Mouse (Mus musculus) hindbrain, embryonic 12.5 days (tissue): ENCODE data around the gene Lrrc63. TPM values are rescaled to one million over a fixed set of nuclear protein-coding genes. Genes with fewer than 3 reads are reported as not detected.
A peak's percentile ranks its signal among the peaks of the same experiment; 100 is the strongest.

Experiments used
- ATAC-seq: fragments of 200-750 bp; cut with Nextera tagmentation; 2 replicates; pipeline ENCODE4 v1.8.0; 2017; ENCODE audit warnings: moderate TSS enrichment; ENCODE audit not compliant: low FRiP score
- H3K27ac ChIP-seq: fragments of 300-500 bp; sonication (generic); 2 replicates; pipeline ENCODE4 v1.5.1; 2016; ENCODE audit warnings: mild to moderate bottlenecking
- H3K27me3 ChIP-seq: fragments of 300-500 bp; sonication (generic); 2 replicates; pipeline ENCODE4 v1.6.1; 2016; ENCODE audit warnings: mild to moderate bottlenecking
- H3K36me3 ChIP-seq: fragments of 300-500 bp; sonication (generic); 2 replicates; pipeline ENCODE4 v1.6.1; 2016; ENCODE audit warnings: mild to moderate bottlenecking
- H3K4me1 ChIP-seq: fragments of 300-500 bp; sonication (generic); 2 replicates; pipeline ENCODE4 v1.6.1; 2016
- H3K4me2 ChIP-seq: fragments of 300-500 bp; sonication (generic); replicated peaks from 2 replicates; pipeline ENCODE4 v1.6.1; 2016; ENCODE audit warnings: mild to moderate bottlenecking
- H3K4me3 ChIP-seq: fragments of 300-500 bp; sonication (generic); 2 replicates; pipeline ENCODE4 v1.5.1; 2016; ENCODE audit warnings: mild to moderate bottlenecking
- H3K9ac ChIP-seq: fragments of 300-500 bp; sonication (generic); 2 replicates; pipeline ENCODE4 v1.6.1; 2016; ENCODE audit warnings: mild to moderate bottlenecking, moderate library complexity
- H3K9me3 ChIP-seq: fragments of 300-500 bp; sonication (generic); replicated peaks from 2 replicates; pipeline ENCODE4 v1.6.1; 2016; ENCODE audit warnings: mild to moderate bottlenecking
- WGBS: fragments of 180-500 bp; shearing (Covaris S2); methylation state at CpG from one replicate; pipeline ENCODE4 v1.1.7; 2016; 5-methylcytosine and 5-hydroxymethylcytosine counted together
- polyA plus RNA-seq: library from polyadenylated mRNA; unstranded; fragments of >200 nt; fragmentation: Nextera tagmentation; extraction: Ambion mirVana; gene quantifications from 2 replicates; pipeline ENCODE4 v1.2.1, GENCODE M21; 2016

Gene Lrrc63
- 0.08 and 0.17 TPM in 2 replicates for polyA plus RNA-seq

DNA sequence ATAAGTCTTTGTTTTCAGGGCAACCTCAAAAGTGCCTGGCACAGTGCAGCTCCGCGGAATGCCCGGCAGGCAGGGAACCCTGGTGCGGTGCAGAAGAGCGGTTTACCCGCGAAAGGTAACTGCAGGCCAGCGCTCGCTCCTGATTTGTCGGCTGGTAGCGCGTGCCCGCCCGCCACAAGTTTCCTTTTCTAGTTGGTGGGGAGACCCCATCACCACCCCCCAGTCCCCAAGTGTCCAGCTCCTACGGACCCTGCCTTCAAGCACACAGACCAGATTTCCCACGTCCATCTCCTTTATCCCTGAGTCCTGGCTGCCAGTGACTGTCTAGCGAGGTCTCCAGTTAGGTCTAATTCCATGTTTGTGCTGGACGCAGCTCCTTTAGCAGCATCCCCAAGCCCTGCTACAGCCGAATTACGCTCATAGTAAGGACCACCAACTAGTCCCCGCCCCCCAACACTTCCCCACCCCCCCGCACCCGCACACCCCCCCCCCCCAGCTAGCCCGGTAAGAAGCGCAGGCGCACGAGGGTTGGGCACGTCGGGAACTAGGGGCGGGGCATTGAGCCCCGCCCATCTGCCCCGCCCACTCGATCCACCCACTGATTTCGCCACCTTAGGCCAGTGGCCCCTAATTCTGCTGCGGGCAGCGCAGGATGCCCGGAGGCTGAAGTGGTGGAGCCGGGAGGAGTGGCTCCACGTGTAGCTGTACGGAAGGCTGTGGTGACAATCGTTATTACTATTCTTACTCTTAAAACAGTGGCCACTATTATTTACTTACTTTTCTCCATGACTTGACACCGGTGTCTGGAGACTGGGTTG, at the start of gene Lrrc63, which contains the start of gene Lcp1:
Lrrc63 (minus strand) TSS at position 381 of the 818 bp plus-strand sequence.
Lcp1 (plus strand) TSS at position 601 of the 818 bp plus-strand sequence.
- H3K4me1 ChIP-seq, result 0 out of 2 replicates have a peak, but pooled peaks cover 2% of the 10 kb centered on the region
- H3K36me3 ChIP-seq, result no peaks in the 10 kb centered on the region
- H3K27me3 ChIP-seq, result peaks cover 5% of the 10 kb centered on the region; the same call in 1 of the 2 replicates
- peak; percentile 94 for ATAC-seq
- H3K9me3 ChIP-seq, result no peaks in the 10 kb centered on the region
- H3K27ac ChIP-seq, result peak within 1 kb of the TSS; percentile 60
- peak within 1 kb of the TSS; percentile 60 for H3K9ac ChIP-seq
- peak within 1 kb of the TSS; percentile 60 for H3K4me3 ChIP-seq
- H3K4me2 ChIP-seq, result peak within 1 kb of the TSS; percentile 83
- 1% methylated on average over 32 of the region's 42 CpGs for WGBS

DNA sequence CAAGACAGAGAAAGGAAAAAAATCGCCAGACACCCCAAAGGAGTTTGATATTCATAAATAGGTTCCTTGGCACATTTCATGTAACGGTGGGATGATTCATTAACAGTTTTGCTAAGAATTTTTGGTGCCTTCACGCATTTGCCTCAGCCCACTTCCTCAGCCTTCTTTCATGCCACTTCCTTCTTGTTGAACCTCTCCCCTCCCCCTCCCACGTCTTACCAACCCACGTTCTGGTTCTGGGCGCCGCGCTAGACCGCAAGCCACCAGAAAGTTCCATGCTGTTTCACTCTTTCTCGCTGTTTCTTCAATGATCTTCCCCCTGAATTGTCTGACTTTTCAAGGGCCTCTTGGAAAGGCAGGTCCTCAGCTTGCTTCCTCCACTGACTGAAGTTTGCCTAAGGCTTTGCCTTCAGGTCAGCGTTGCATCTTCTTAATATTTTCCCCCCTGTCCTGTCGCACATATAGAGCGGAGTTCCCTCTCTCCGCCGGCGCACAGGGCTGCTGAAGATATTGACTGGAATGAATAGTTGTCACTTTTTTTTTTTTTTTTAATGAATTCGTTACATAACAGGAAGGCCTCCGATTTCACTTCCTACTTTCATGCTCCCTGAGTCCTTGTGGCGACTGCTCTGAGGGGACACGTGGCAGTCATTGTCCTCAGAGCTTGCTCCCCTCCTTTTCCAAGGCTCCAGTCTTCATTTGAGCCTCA, 48.7 kb upstream of the Lrrc63 start:
- Histone ChIP-seq H3K27ac (no peak overlapping the region), H3K9ac (no peak overlapping the region), H3K9me3 (no peaks in the 10 kb centered on the region), H3K27me3 (no peaks in the 10 kb centered on the region), H3K4me2 (no peak overlapping the region), H3K4me1 (no peaks in the 10 kb centered on the region), H3K4me3 (no peak overlapping the region), H3K36me3 (no peaks in the 10 kb centered on the region)
- ATAC-seq, result no peak
- 87% methylated on average over 20 of the region's 20 CpGs for WGBS

DNA sequence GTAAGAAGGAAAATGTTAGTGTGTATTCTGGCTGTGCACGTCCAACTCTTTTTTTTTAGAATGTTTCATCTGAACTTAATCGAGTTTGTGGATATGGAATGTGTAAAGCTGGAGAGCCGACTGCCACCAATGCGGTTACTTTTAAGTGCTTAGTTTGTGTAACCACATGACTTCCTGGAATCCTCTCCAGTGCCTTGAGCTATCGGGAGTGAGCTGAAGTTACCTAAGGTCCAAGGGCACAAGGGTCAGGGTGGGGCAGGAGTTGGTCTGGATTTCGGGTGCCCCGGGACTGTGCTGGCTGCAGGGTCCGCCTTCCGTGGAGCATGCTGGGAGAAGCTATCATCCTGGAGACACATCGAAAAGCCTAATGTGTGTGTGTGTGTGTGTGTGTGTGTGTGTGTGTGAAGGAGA, 48.1 kb upstream of the Lrrc63 start:
- Histone ChIP-seq H3K36me3 (no peaks in the 10 kb centered on the region), H3K9me3 (no peaks in the 10 kb centered on the region), H3K27ac (no peak overlapping the region), H3K9ac (no peak overlapping the region), H3K4me1 (no peaks in the 10 kb centered on the region), H3K27me3 (no peaks in the 10 kb centered on the region), H3K4me3 (no peak overlapping the region), H3K4me2 (no peak overlapping the region)
- WGBS, result 83% methylated on average over 10 of the region's 10 CpGs
- ATAC-seq, result no peak

DNA sequence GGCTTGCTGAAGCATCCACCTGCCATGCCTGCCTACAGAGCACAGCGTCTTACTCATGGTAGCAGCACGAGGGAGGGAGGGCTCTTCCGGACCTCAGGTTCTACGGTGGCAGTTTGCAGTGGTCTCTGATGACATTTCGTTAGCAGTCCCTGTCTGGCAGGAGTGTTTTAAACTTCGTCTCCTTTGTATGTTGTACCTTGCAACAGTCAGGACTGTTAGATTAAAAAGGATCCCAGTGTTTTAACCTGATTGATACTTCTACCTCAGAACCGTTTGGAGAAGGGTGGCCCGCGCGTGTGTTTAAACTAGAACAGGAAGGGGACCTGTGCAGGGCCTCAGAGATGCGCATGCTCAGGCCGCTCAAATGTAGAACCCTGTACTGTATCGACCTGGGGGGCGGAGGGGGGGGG, 47.7 kb upstream of the Lrrc63 start:
- Histone ChIP-seq H3K27me3 (no peaks in the 10 kb centered on the region), H3K4me2 (no peak overlapping the region), H3K9ac (no peak overlapping the region), H3K36me3 (no peaks in the 10 kb centered on the region), H3K4me3 (no peak overlapping the region), H3K27ac (no peak overlapping the region), H3K9me3 (no peaks in the 10 kb centered on the region), H3K4me1 (no peaks in the 10 kb centered on the region)
- WGBS, result 82% methylated on average over 14 of the region's 14 CpGs
- no peak for ATAC-seq

GRCm38 (mm10) chr14:75177400-75177799, 46.7 kb upstream of the Lrrc63 start:
- no peak overlapping the region for H3K27ac ChIP-seq
- H3K4me2 ChIP-seq, result no peak overlapping the region
- 67% methylated on average over 3 of the region's 3 CpGs for WGBS
- H3K36me3 ChIP-seq, result no peaks in the 10 kb centered on the region
- no peaks in the 10 kb centered on the region for H3K27me3 ChIP-seq
- H3K4me3 ChIP-seq, result no peak overlapping the region
- H3K9me3 ChIP-seq, result no peaks in the 10 kb centered on the region
- ATAC-seq, result no peak
- H3K4me1 ChIP-seq, result no peaks in the 10 kb centered on the region
- no peak overlapping the region for H3K9ac ChIP-seq

DNA sequence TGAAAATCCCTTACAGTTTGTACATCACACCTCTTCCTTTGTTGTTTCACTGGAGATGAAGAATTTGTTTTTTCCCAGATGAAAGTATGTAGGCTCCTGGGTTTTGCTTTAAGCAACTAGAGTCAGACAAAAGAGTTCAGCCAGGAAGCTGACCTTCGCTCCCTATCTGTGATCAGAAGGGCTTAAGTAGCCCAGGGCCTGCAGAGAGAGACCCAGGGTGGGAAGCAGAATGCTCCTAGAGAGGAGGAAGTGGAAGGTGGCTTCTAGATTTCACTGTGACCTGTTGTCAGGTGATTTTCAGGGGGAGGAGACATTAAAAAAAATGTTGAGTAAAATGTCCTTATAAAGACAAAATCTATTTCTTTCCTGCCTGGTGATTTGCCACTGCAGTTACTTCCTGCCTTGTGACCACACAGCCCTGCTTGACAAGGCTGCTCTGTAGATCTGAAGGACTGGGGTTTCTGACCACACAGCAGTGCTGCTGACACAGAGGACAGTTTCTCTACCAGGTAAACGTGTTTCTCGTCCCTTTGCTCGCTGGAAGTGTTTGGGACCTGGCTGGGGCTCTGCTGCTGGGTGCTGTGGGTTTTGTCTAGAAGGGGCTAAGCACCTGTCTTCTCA, 45.9 kb upstream of the Lrrc63 start:
- WGBS, result 71% methylated on average over 4 of the region's 4 CpGs

GRCm38 (mm10) chr14:75175781-75176180, 45.1 kb upstream of the Lrrc63 start:
- Histone ChIP-seq H3K4me1 (no peaks in the 10 kb centered on the region), H3K4me3 (no peak overlapping the region), H3K36me3 (no peaks in the 10 kb centered on the region), H3K9me3 (no peaks in the 10 kb centered on the region), H3K27me3 (no peaks in the 10 kb centered on the region), H3K9ac (no peak overlapping the region), H3K27ac (no peak overlapping the region), H3K4me2 (no peak overlapping the region)
- 87% methylated on average over 7 of the region's 7 CpGs for WGBS
- no peak for ATAC-seq

More for the DNA sequence above, 45.9 kb upstream of the Lrrc63 start:
- no peaks in the 10 kb centered on the region for H3K27me3 ChIP-seq
- no peak overlapping the region for H3K9ac ChIP-seq
- no peaks in the 10 kb centered on the region for H3K36me3 ChIP-seq
- no peak overlapping the region for H3K4me2 ChIP-seq
- no peak overlapping the region for H3K27ac ChIP-seq
- H3K9me3 ChIP-seq, result no peaks in the 10 kb centered on the region
- no peak overlapping the region for H3K4me3 ChIP-seq
- H3K4me1 ChIP-seq, result no peaks in the 10 kb centered on the region
- no peak for ATAC-seq

- Histone ChIP-seq H3K27ac (no peak overlapping the region), H3K9me3 (no peaks in the 10 kb centered on the region), H3K4me1 (no peaks in the 10 kb centered on the region), H3K4me3 (no peak overlapping the region), H3K36me3 (no peaks in the 10 kb centered on the region), H3K4me2 (no peak overlapping the region), H3K27me3 (no peaks in the 10 kb centered on the region), H3K9ac (no peak overlapping the region)
- no peak for ATAC-seq
- WGBS, result 89% methylated on average over 9 of the region's 9 CpGs
Measured at GRCm38 (mm10) chr14:75174731-75175555, 44.3 kb upstream of the Lrrc63 start.

GRCm38 (mm10) chr14:75174296-75174695, 43.6 kb upstream of the Lrrc63 start:
- 85% methylated on average over 8 of the region's 8 CpGs for WGBS
- no peak for ATAC-seq
- no peak overlapping the region for H3K4me3 ChIP-seq

DNA sequence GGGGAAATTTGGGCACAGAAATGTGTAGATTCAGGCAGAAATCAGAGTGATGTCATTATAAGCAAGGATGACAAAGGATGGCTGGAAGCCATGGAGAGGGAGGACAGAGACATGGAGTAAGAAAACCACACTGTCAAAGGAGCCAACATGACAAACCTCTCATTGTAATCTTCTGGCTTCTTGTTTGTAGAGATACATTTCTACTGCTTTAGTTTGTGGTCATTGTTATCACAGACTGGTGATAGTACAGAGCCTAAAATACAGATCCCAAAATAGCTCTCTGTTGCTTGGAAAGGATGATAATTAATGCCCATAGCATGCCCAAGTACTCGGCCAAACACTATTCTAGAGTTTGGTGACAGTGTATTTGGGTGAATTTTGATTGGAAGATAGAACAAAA, 39.9 kb upstream of the Lrrc63 start:
- no peak overlapping the region for H3K4me2 ChIP-seq
- no peaks in the 10 kb centered on the region for H3K4me1 ChIP-seq
- no peak overlapping the region for H3K9ac ChIP-seq
- no peaks in the 10 kb centered on the region for H3K36me3 ChIP-seq
- no peak for ATAC-seq
- H3K4me3 ChIP-seq, result no peak overlapping the region
- no peaks in the 10 kb centered on the region for H3K9me3 ChIP-seq
- no peaks in the 10 kb centered on the region for H3K27me3 ChIP-seq
- 86% methylated on average over 1 of the region's 1 CpGs for WGBS
- no peak overlapping the region for H3K27ac ChIP-seq

More at GRCm38 (mm10) chr14:75174296-75174695, 43.6 kb upstream of the Lrrc63 start:
- Histone ChIP-seq H3K27me3 (no peaks in the 10 kb centered on the region), H3K27ac (no peak overlapping the region), H3K9ac (no peak overlapping the region), H3K4me1 (no peaks in the 10 kb centered on the region), H3K4me2 (no peak overlapping the region), H3K9me3 (no peaks in the 10 kb centered on the region), H3K36me3 (no peaks in the 10 kb centered on the region)

DNA sequence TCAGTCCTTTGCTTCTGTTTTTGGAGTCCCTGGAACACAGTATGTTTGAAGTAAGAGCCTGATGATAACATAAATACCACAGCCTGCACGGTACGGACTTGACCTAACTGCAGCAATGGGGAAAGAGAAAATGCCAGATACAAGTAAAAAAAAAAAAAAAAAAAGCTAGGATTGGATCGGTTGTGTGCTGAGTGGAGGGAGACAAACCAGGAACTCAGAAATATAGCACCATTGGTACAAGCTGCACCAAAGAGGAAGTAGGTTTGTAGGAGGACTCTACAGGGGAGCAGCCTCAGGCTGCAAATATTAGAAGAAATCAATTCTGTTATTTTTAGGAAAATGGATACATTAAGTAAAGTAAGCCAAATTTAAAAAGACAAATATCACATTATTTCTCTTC, 37.8 kb upstream of the Lrrc63 start:
- Histone ChIP-seq H3K36me3 (no peaks in the 10 kb centered on the region), H3K9me3 (no peaks in the 10 kb centered on the region), H3K4me2 (no peak overlapping the region), H3K9ac (no peak overlapping the region), H3K27me3 (no peaks in the 10 kb centered on the region), H3K4me3 (no peak overlapping the region), H3K27ac (no peak overlapping the region), H3K4me1 (no peaks in the 10 kb centered on the region)
- WGBS, result 95% methylated on average over 3 of the region's 3 CpGs
- no peak for ATAC-seq
